Mouse (Mus musculus) heart, postnatal 0 days (tissue): ENCODE results near the gene Gm21970.

Experiments
- CTCF ChIP-seq: IDR thresholded peaks from 2 replicates; pipeline ENCODE4 v1.5.1; 2016; ENCODE audit warnings: antibody characterized with exemption, control low read depth, low read depth
- EP300 ChIP-seq: IDR thresholded peaks from 2 replicates; pipeline ENCODE4 v1.6.1; 2016; ENCODE audit warnings: antibody characterized with exemption, low read depth

- TF ChIP-seq CTCF = no peak
- TF ChIP-seq EP300 = no peak
These were observed 24.5 kb upstream of the Gm21970 start for GRCm38 (mm10) chr16:91367066-91367465.
